Mouse (Mus musculus) embryonic facial prominence, embryonic 12.5 days (tissue): Measurements from ENCODE around the gene Rnase13. TPM values are rescaled to one million over a fixed set of nuclear protein-coding genes. Genes with fewer than 3 reads are reported as not detected.

Experiments used
- ATAC-seq: fragments of 200-750 bp; cut with Nextera tagmentation; 2 replicates; pipeline ENCODE4 v1.8.0; 2017; ENCODE audit not compliant: insufficient number of reproducible peaks, insufficient read depth, low FRiP score, low TSS enrichment
- H3K27ac ChIP-seq: fragments of 300-500 bp; sonication (generic); 2 replicates; pipeline ENCODE4 v1.5.1; 2016; ENCODE audit warnings: mild to moderate bottlenecking
- H3K27me3 ChIP-seq: fragments of 300-500 bp; sonication (generic); 2 replicates; pipeline ENCODE4 v1.6.1; 2016; ENCODE audit warnings: mild to moderate bottlenecking, moderate library complexity
- H3K36me3 ChIP-seq: fragments of 300-500 bp; sonication (generic); 2 replicates; pipeline ENCODE4 v1.6.1; 2016; ENCODE audit warnings: mild to moderate bottlenecking
- H3K4me1 ChIP-seq: fragments of 300-500 bp; sonication (generic); 2 replicates; pipeline ENCODE4 v1.6.1; 2016
- H3K4me2 ChIP-seq: fragments of 300-500 bp; sonication (generic); replicated peaks from 2 replicates; pipeline ENCODE4 v1.6.1; 2016; ENCODE audit warnings: mild to moderate bottlenecking, moderate library complexity
- H3K4me3 ChIP-seq: fragments of 300-500 bp; sonication (generic); 2 replicates; pipeline ENCODE4 v1.5.1; 2016; ENCODE audit warnings: mild to moderate bottlenecking
- H3K9ac ChIP-seq: fragments of 300-500 bp; sonication (generic); 2 replicates; pipeline ENCODE4 v1.6.1; 2016; ENCODE audit warnings: mild to moderate bottlenecking, moderate library complexity
- H3K9me3 ChIP-seq: fragments of 300-500 bp; sonication (generic); 2 replicates; pipeline ENCODE4 v1.6.1; 2016; ENCODE audit warnings: mild to moderate bottlenecking, moderate library complexity
- WGBS: fragments of 180-500 bp; shearing (Covaris S2); methylation state at CpG from one replicate; pipeline ENCODE4 v1.1.7; 2016; 5-methylcytosine and 5-hydroxymethylcytosine counted together
- polyA plus RNA-seq: library from polyadenylated mRNA; unstranded; fragments of >200 nt; fragmentation: Nextera tagmentation; extraction: Ambion mirVana; gene quantifications from 2 replicates; pipeline ENCODE4 v1.2.1, GENCODE M21; 2016

The Rnase13 gene
- polyA plus RNA-seq, 1 experiment from 2014 or later, result not detected

- Histone ChIP-seq H3K4me1 (peaks cover 14% of the 10 kb centered on the region; the same call in 1 of the 2 replicates), H3K36me3 (no peaks in the 10 kb centered on the region), H3K9me3 (no peaks in the 10 kb centered on the region), H3K27me3 (no peaks in the 10 kb centered on the region), H3K4me3 (peak overlapping the region; percentile 59), H3K27ac (0 out of 2 replicates have a peak overlapping the region, but pooled peaks have one; percentile 37), H3K9ac (peak overlapping the region; percentile 45), H3K4me2 (peak overlapping the region; percentile 98)
- peak; percentile 77 for ATAC-seq
- under 1% methylated on average over 58 of the region's 58 CpGs for WGBS
Observed at GRCm38 (mm10) chr14:51913062-51913959, 9.3 kb downstream of the Rnase13 start.

DNA sequence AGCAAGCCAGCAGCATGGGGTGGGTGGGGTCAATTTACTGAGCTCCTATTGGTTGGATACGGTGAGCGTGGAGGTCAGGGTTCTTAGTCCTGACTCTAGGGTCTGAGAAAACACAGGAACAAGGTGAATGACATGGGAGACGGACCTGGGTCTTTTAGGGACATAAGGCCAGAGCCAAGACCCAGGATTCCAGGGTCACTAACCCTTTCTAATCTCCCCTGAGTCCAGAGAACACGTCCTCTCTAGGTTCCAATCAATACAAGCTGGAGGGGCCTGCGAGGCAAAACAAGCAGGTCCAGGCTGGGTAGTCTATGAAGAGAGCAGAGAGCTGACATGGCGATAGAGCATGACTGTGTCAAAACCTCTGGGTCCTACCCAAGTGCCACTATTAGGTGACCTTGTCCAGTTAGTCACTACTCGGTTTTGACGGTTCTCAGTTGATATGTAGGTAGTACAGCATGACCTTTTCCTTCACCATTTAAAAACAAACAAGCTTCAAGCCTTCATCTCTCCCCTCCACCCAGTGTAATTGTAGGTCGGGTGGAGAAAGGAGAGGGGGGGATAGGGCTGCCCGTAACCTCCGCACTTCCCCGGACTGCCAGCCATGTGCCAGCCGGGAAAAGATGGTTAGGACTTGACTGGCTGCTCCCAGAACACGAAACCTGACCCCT, 10.0 kb downstream of the Rnase13 start:
- Histone ChIP-seq H3K27me3 (no peaks in the 10 kb centered on the region), H3K27ac (no peak overlapping the region), H3K9me3 (no peaks in the 10 kb centered on the region), H3K4me3 (peak overlapping the region; percentile 59), H3K36me3 (no peaks in the 10 kb centered on the region), H3K9ac (peak overlapping the region; percentile 45; the same call in 1 of the 2 replicates), H3K4me2 (peak overlapping the region; percentile 98), H3K4me1 (peaks cover 14% of the 10 kb centered on the region; the same call in 1 of the 2 replicates)
- 9% methylated on average over 14 of the region's 14 CpGs for WGBS
- peak; percentile 41 for ATAC-seq

GRCm38 (mm10) chr14:51911301-51911700, 11.3 kb downstream of the Rnase13 start:
- ATAC-seq, result no peak
- Histone ChIP-seq H3K9ac (no peak overlapping the region), H3K27me3 (no peaks in the 10 kb centered on the region), H3K36me3 (no peaks in the 10 kb centered on the region), H3K9me3 (no peaks in the 10 kb centered on the region), H3K27ac (no peak overlapping the region), H3K4me1 (peaks cover 14% of the 10 kb centered on the region; the same call in 1 of the 2 replicates), H3K4me2 (no peak overlapping the region), H3K4me3 (no peak overlapping the region)
- 86% methylated on average over 10 of the region's 10 CpGs for WGBS

- Histone ChIP-seq H3K9ac (no peak overlapping the region), H3K27me3 (no peaks in the 10 kb centered on the region), H3K36me3 (no peaks in the 10 kb centered on the region), H3K4me1 (no peaks in the 10 kb centered on the region), H3K4me2 (no peak overlapping the region), H3K27ac (no peak overlapping the region), H3K4me3 (no peak overlapping the region), H3K9me3 (no peaks in the 10 kb centered on the region)
- no peak for ATAC-seq
- 91% methylated on average over 11 of the region's 11 CpGs for WGBS
Observed at GRCm38 (mm10) chr14:51906102-51906501, 16.5 kb downstream of the Rnase13 start.

- Histone ChIP-seq H3K4me3 (no peak overlapping the region), H3K27me3 (no peaks in the 10 kb centered on the region), H3K4me2 (no peak overlapping the region), H3K4me1 (no peaks in the 10 kb centered on the region), H3K36me3 (no peaks in the 10 kb centered on the region), H3K9me3 (no peaks in the 10 kb centered on the region), H3K9ac (no peak overlapping the region), H3K27ac (no peak overlapping the region)
- ATAC-seq, result no peak
- WGBS, result 63% methylated on average over 7 of the region's 7 CpGs
Observed at GRCm38 (mm10) chr14:51904706-51905105, 17.9 kb downstream of the Rnase13 start.

GRCm38 (mm10) chr14:51903782-51904181, 18.8 kb downstream of the Rnase13 start:
- 83% methylated on average over 9 of the region's 9 CpGs for WGBS
- no peak overlapping the region for H3K4me3 ChIP-seq
- H3K4me2 ChIP-seq, result no peak overlapping the region
- no peaks in the 10 kb centered on the region for H3K27me3 ChIP-seq
- no peaks in the 10 kb centered on the region for H3K9me3 ChIP-seq
- H3K9ac ChIP-seq, result no peak overlapping the region
- no peaks in the 10 kb centered on the region for H3K36me3 ChIP-seq
- no peak for ATAC-seq
- no peak overlapping the region for H3K27ac ChIP-seq
- H3K4me1 ChIP-seq, result no peaks in the 10 kb centered on the region

- no peak overlapping the region for H3K4me2 ChIP-seq
- no peaks in the 10 kb centered on the region for H3K36me3 ChIP-seq
- no peak overlapping the region for H3K4me3 ChIP-seq
- H3K27me3 ChIP-seq, result no peaks in the 10 kb centered on the region
- ATAC-seq, result no peak
- no peaks in the 10 kb centered on the region for H3K9me3 ChIP-seq
- H3K4me1 ChIP-seq, result no peaks in the 10 kb centered on the region
- H3K9ac ChIP-seq, result no peak overlapping the region
- 59% methylated on average over 9 of the region's 9 CpGs for WGBS
- H3K27ac ChIP-seq, result no peak overlapping the region
Observed at GRCm38 (mm10) chr14:51902806-51903710, 19.5 kb downstream of the Rnase13 start.

GRCm38 (mm10) chr14:51899351-51899750, 23.2 kb downstream of the Rnase13 start:
- Histone ChIP-seq H3K9me3 (no peaks in the 10 kb centered on the region), H3K27me3 (no peaks in the 10 kb centered on the region), H3K27ac (no peak overlapping the region), H3K4me3 (no peak overlapping the region), H3K9ac (no peak overlapping the region), H3K36me3 (no peaks in the 10 kb centered on the region), H3K4me1 (no peaks in the 10 kb centered on the region), H3K4me2 (no peak overlapping the region)
- 87% methylated on average over 1 of the region's 1 CpGs for WGBS
- no peak for ATAC-seq

DNA sequence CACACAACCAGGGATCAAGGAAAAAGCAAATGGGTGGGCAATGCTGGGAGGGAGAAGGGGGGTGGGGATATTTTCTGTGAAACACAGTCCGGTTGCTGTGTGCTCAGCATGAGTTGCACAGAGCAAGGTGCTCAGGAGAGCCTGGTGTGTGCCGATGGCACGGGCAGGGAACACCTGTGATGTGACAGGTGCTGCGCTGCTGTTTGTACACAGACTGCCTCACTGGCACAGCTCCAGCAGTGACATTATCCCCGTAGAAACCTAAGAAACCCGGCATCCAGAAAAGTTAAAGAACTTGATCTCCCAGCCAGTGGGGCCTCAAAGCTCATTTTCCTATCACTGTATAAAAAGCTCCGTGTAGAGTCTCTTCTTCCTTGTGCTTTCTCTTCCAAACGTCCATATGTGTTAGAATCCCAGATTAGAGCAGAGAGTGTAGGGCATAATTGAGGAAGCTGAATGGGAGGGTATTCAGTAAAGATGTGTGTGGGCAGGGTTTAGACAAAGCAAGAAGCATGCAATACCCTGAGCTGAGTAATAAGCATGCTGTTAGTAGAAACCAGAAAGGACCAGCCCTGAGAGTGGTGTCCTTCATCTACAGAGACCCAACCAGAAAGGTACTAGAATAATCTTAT, 25.9 kb downstream of the Rnase13 start:
- Histone ChIP-seq H3K27ac (no peak overlapping the region), H3K4me3 (no peak overlapping the region), H3K9me3 (no peaks in the 10 kb centered on the region), H3K27me3 (no peaks in the 10 kb centered on the region), H3K36me3 (peaks cover 9% of the 10 kb centered on the region), H3K4me1 (no peaks in the 10 kb centered on the region), H3K4me2 (no peak overlapping the region), H3K9ac (no peak overlapping the region)
- WGBS, result 76% methylated on average over 8 of the region's 8 CpGs
- peak; percentile 59; the same call in 1 of the 2 replicates for ATAC-seq

- no peaks in the 10 kb centered on the region; the same call in 1 of the 2 replicates for H3K27me3 ChIP-seq
- H3K4me2 ChIP-seq, result no peak overlapping the region
- 78% methylated on average over 6 of the region's 6 CpGs for WGBS
- H3K27ac ChIP-seq, result no peak overlapping the region
- H3K36me3 ChIP-seq, result peaks cover 15% of the 10 kb centered on the region
- H3K4me3 ChIP-seq, result no peak overlapping the region
- H3K4me1 ChIP-seq, result no peaks in the 10 kb centered on the region
- no peak overlapping the region for H3K9ac ChIP-seq
- H3K9me3 ChIP-seq, result no peaks in the 10 kb centered on the region
- no peak for ATAC-seq
Observed at GRCm38 (mm10) chr14:51896019-51896418, 26.6 kb downstream of the Rnase13 start.

DNA sequence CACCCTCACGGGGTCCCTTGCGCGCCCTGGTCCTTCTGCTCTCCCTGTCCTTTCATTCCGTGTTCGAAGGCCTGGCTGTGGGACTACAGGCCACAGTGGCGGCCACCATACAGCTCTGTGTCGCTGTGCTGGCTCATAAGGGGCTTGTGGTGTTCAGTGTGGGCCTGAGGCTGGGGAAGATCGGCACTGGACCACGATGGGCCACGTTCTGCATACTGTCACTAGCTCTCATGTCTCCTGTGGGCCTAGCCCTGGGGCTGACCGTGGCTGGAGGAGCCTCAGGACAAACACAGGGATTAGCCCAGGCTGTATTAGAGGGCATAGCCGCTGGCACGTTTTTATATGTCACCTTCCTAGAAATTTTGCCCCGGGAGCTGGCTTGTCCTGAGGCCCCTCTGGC, 27.5 kb downstream of the Rnase13 start:
- Histone ChIP-seq H3K4me2 (no peak overlapping the region), H3K4me1 (no peaks in the 10 kb centered on the region), H3K27ac (no peak overlapping the region), H3K9me3 (no peaks in the 10 kb centered on the region), H3K4me3 (no peak overlapping the region), H3K27me3 (no peaks in the 10 kb centered on the region; the same call in 1 of the 2 replicates), H3K9ac (no peak overlapping the region; the same call in 1 of the 2 replicates), H3K36me3 (peaks cover 25% of the 10 kb centered on the region)
- 82% methylated on average over 14 of the region's 14 CpGs for WGBS
- ATAC-seq, result no peak
